Mouse (Mus musculus) liver, embryonic 14.5 days (tissue): Measurements from ENCODE around the gene Slc35e2.

Source experiments
- CTCF ChIP-seq: IDR thresholded peaks from 2 replicates; pipeline ENCODE4 v1.5.1; 2016; ENCODE audit warnings: antibody characterized with exemption, low read depth, control low read depth
- EP300 ChIP-seq: IDR thresholded peaks from 2 replicates; pipeline ENCODE4 v1.6.1; 2016; ENCODE audit warnings: antibody characterized with exemption, low read depth

DNA sequence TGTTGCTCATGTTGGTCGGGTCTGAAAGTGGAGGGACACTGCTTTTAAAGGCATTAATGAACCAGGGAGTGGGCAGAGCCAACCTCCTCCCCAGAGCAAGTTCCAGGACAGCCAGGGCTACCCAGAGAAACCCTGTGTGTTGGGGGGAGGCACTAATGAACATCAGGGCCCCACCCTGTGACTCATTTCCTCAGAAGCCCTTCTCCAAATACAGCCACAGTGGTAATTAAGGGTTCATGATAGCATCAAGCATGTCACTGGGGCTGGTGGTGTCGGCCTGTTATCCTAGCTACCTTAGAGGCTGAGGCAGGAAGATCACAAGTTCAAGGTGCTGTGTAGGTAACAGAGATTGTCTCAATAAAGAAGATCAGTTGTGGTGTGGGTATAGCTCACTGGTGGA lies 29.8 kb upstream of the Slc35e2 start:
- TF ChIP-seq CTCF (no peak), EP300 (no peak)
